Mouse (Mus musculus) spleen, adult 2 months (tissue): ENCODE measurements around the gene Fcamr.

Experiments used
- CTCF ChIP-seq: fragments of 200-500 bp; IDR thresholded peaks from 2 replicates; pipeline ENCODE4 v1.5.1; 2011; ENCODE audit warnings: mild to moderate bottlenecking, inconsistent platforms; ENCODE audit not compliant: insufficient read depth, insufficient read length, insufficient replicate concordance; ENCODE audit errors: extremely low read depth
- POLR2A ChIP-seq: fragments of 200-500 bp; IDR thresholded peaks from 2 replicates; pipeline ENCODE4 v1.6.1; 2011; ENCODE audit warnings: low read depth, low read length, inconsistent platforms

DNA sequence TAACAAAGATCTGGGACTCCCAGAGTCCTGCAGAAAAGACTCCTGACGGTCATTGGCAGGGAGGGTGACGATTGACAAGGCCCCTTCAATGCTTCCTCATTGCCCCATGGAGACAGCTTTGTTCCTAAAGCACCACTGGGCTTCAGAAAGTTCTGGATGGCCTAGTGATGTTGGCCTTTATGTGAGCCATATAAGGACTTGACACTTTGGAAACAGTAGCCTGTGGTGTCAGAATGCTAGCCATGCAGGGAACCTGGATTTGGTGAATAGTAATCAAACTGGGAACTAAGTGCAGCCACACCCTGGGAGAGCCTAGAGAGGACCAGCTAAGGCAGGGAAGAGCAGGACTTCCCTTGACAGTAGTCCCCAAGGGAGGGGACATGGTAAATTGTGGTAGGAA is 809 bp downstream of the Fcamr start:
- TF ChIP-seq POLR2A (no peak), CTCF (no peak)
